Mouse (Mus musculus): ENCODE results near the gene Eif3g.

GRCm38 (mm10) chr9:20862225-20862624, 36.2 kb downstream of the Eif3g start:
- no peak for TF ChIP-seq POLR2A (IDR thresholded peaks at IDR 0.05; ENCODE audit: low read depth, low read length)
- no peak for TF ChIP-seq CTCF (IDR thresholded peaks at IDR 0.05; ENCODE audit: extremely low read depth, insufficient read depth, insufficient read length, insufficient replicate concordance)
